Mouse (Mus musculus) myocyte (in vitro differentiated cells): ENCODE results near the gene Taf8.

Experiments used
- CEBPB ChIP-seq: IDR thresholded peaks from 2 replicates; pipeline ENCODE4 v1.6.1; 2011; ENCODE audit warnings: mild to moderate bottlenecking, moderate library complexity; ENCODE audit not compliant: poor library complexity, insufficient read depth, severe bottlenecking
- E2F4 ChIP-seq: IDR thresholded peaks from one replicate; pipeline ENCODE4 v1.6.1; 2011; ENCODE audit warnings: mild to moderate bottlenecking, control low read depth, moderate library complexity; ENCODE audit not compliant: insufficient read depth
- MAX ChIP-seq: IDR thresholded peaks from one replicate; pipeline ENCODE4 v1.6.1; 2011; ENCODE audit warnings: low read depth, mild to moderate bottlenecking, control low read depth
- MYOD1 ChIP-seq, 3 experiments: IDR thresholded peaks; one replicate each; pipeline ENCODE4 v1.6.1; 2011; ENCODE audit warnings: control low read depth in 2 of 3, low read depth in 2 of 3, mild to moderate bottlenecking in 2 of 3, moderate library complexity in 1 of 3; ENCODE audit not compliant: insufficient read length in 2 of 3, control insufficient read depth in 1 of 3
- MYOG ChIP-seq, 3 experiments: IDR thresholded peaks; one replicate each; pipeline ENCODE4 v1.6.1; 2011; ENCODE audit warnings: control low read depth in 2 of 3, low read depth in 2 of 3, mild to moderate bottlenecking in 2 of 3; ENCODE audit not compliant: insufficient read length in 2 of 3, control insufficient read depth in 1 of 3, insufficient read depth in 1 of 3
- POLR2A ChIP-seq: IDR thresholded peaks from one replicate; pipeline ENCODE4 v1.6.1; 2011; ENCODE audit warnings: low read depth, mild to moderate bottlenecking, control low read depth, moderate library complexity; ENCODE audit not compliant: insufficient read length
- POLR2AphosphoS2 ChIP-seq: IDR thresholded peaks from one replicate; pipeline ENCODE4 v1.6.1; 2011; ENCODE audit warnings: low read depth, control low read depth; ENCODE audit not compliant: insufficient read length
- REST ChIP-seq: IDR thresholded peaks from one replicate; pipeline ENCODE4 v1.6.1; 2011; ENCODE audit warnings: mild to moderate bottlenecking, control low read depth, moderate library complexity; ENCODE audit not compliant: insufficient read depth, insufficient read length
- SRF ChIP-seq: IDR thresholded peaks from one replicate; pipeline ENCODE4 v1.6.1; 2011; ENCODE audit warnings: low read depth; ENCODE audit not compliant: control insufficient read depth, insufficient read length
- TCF12 ChIP-seq: IDR thresholded peaks from one replicate; pipeline ENCODE4 v1.6.1; 2011; ENCODE audit warnings: mild to moderate bottlenecking, control low read depth; ENCODE audit not compliant: poor library complexity, insufficient read depth, severe bottlenecking
- TCF3 ChIP-seq: IDR thresholded peaks from one replicate; pipeline ENCODE4 v1.6.1; 2011; ENCODE audit warnings: low read depth, control low read depth; ENCODE audit not compliant: insufficient read length
- USF1 ChIP-seq: IDR thresholded peaks from one replicate; pipeline ENCODE4 v1.6.1; 2011; ENCODE audit warnings: low read depth, mild to moderate bottlenecking, control low read depth, moderate library complexity

DNA sequence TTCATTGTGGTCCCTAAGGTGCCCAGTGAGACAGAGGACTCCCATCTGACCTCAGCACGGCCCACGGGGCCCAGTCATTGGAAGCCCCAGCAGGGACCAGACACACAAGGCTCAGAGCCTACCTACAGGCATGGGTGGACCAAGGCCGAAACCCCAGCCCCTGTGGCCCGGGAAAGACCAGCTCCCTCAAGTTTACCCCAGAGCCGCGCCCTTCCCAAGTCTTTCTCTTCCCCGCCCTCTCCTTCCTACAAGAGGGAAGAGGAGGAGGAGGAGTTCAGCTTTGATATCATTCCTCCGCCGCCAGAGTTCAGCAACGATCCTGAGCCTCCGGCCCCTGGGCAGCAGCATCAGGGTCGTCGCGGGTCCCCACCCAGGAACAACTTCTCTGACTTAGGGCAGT, 34.0 kb downstream of the Taf8 start:
- no peak for TF ChIP-seq POLR2AphosphoS2
- TF ChIP-seq MYOG (IDR thresholded peaks at IDR 0.05; ENCODE audit: control insufficient read depth in 1 of 3, insufficient read depth in 1 of 3, insufficient read length in 2 of 3, low read depth in 2 of 3), result no peak
- no peak for TF ChIP-seq E2F4
- no peak for TF ChIP-seq USF1
- TF ChIP-seq MAX, result no peak
- TF ChIP-seq POLR2A, result no peak
- TF ChIP-seq TCF12, result no peak
- no peak for TF ChIP-seq CEBPB
- no peak for TF ChIP-seq SRF
- no peak for TF ChIP-seq MYOD1 (IDR thresholded peaks at IDR 0.05; ENCODE audit: control insufficient read depth in 1 of 3, insufficient read length in 2 of 3, low read depth in 2 of 3)
- no peak for TF ChIP-seq TCF3
- no peak for TF ChIP-seq REST
